Mouse (Mus musculus): ENCODE data around the gene Akr1c18.
"Not testable (repeated sequence)": the region's sequence is repeated elsewhere in the genome, so short reads cannot be mapped to it uniquely, and the experiment has no call there.

Gene Akr1c18

DNA sequence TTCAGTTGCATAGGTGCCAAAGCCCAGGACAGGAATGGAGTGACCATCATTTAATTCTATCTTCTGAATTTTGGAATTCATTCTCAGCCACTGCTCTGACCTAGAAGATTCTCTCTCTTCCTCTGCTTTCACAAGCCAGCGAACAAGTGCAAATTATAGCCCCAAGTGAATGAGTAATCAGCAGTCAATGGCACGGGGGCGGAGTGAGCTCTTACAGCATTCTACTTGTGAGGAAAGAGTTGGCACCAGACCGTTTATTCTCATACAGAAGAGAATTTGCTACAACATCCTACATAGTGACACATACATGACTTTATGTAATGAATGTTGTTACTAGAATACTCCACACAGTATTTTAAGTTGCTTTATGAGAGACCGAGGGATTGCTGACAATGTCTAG is at the start of gene Akr1c18:
Gene Akr1c18 (minus strand): TSS at position 137 of the 400 bp plus-strand sequence.
- peak; percentile 56 for DNase-seq

- no peak for DNase-seq
These were observed 42.1 kb upstream of the Akr1c18 start for GRCm38 (mm10) chr13:4192511-4192910.

DNA sequence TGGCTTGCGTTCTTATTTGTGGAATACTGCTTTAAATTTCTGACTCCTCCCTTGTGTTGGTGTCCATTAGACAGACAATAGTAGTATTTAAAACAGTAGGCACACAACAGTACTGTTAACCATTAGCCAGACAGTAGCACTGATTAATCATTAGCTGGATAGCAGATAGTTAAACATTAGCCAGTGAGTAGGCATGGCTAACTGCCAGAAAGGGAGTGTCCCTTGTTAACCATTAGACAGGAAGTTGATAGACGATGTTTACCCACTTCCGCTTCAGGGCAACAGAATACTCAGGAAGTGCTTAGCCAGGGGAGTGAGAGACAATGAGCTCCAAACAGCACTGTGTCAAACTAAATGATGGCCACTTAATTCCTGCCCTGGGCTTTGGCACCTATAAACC is 40.5 kb upstream of the Akr1c18 start, which contains the start of gene Akr1c13:
Gene Akr1c13 (plus strand): TSS at position 247 of the 400 bp plus-strand sequence.
- DNase-seq: no peak

DNA sequence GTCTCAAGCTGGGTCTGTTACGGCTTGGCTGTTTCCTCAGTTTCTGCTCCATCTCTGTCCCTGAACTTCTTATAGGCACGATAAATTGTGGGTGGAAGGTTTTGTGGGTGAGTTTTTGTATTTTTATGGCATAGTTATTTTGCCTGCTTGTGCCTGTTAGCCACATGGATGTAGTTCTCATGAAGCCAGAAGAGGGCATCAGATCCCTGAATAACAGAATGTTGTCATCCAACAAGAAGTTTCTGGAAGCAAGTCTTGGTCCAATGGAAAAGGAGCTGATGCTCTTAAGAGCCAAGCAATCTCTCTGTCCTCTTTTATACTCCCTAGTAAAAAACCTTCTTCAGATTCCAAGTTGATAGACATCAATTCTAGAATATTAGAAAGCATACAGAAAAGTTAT is 37.7 kb upstream of the Akr1c18 start:
- DNase-seq: no peak

DNA sequence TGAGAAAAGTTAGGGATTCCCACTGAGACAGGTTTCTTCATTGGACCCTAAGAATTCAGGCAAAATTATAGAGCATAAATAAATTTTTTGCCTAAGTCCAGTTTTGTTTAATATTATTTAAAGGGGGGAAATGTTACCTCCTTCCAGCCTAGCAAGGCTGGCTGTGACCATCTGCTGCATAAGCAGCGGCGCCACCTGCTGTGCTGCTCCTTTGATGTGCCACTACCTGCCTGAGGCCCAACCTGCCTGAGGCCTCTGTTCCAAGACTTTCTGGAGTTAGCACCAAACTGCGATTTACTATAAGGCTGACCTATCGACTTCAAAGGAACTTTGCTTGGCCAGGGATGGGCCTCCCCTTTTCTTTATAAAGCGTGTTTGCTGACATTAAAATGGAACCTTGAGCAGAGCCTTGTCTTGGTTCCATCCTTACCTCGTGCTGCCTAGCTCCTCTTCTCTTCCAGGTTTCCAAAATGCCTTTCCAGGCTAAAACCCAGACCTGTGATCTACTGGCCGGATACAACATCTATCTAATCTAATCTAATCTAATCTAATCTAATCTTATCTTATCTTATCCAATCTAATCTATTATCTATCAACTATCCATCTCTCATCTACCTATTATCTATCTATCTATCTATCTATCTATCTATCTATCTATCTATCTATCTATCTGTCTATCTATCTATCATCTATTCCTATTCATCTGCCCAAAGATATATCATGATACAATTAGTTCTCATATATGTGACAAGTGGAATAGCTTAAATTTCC is 36.4 kb upstream of the Akr1c18 start:
- not testable (repeated sequence) for DNase-seq

DNA sequence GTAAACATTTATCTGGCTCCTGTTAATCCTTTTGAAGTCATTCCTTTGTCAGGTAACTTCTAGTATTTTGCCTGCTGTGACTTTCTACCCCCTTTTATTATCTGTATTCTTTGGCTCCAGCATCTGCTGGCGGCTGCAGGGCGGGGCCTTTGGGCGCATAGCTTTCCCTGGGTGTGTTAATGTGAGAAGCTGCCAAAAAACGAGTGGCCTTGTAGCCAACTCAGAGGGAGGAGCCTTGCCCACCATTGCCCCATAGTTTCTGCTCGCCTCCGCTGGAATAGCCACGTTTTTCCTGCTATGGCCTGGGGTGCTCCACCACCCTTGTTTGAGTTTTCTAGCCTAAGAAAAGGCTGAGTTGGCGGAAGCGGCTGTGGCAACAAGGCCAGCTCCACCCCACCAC is 32.7 kb upstream of the Akr1c18 start:
- DNase-seq: no peak

- not testable (repeated sequence) for DNase-seq
These were observed 30.9 kb upstream of the Akr1c18 start for GRCm38 (mm10) chr13:4181321-4181720.

GRCm38 (mm10) chr13:4172978-4173377 is 22.5 kb upstream of the Akr1c18 start:
- no peak for DNase-seq

GRCm38 (mm10) chr13:4168006-4168405 is 17.6 kb upstream of the Akr1c18 start:
- DNase-seq: no peak

DNA sequence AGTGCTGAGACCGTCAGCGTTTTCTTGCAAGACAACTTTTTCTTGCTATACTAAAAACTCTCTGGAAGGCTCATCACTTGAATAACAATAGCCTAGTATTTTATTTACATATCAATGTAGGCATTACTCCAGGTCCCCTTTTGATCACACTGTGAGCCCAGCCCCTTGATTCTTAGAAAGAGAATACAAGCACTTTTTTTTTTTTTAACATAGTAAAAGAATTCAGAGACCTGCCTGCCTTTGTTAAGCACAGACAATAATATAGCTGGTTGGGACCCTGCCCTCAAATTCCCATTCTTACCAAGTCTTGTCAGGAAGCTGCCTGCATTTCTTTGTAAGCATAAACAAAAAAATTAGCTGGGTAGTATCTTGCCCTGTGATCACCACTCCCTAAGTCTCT is 4.8 kb upstream of the Akr1c18 start:
- no peak for DNase-seq

DNA sequence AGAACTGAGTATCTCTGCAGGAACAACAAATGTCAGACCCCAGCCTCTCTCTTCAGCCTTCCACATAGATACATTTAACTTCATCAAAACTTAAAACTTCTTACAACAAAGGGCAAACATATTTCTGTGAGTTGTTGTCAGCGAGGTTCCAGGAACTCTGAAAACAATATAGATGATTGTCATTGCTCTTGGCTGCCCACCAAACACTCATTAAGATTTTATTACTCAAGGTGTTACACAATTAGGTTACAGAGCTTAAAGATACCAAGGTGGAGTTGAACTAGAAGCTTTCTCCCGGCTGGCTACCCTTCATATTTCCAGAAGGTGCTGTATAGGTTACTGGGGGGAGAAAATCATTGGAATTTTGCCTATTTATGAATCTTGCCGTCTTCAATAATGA is 3.1 kb upstream of the Akr1c18 start:
- no peak for DNase-seq

- DNase-seq: no peak
These were observed 2.5 kb upstream of the Akr1c18 start for GRCm38 (mm10) chr13:4152908-4153307.

DNA sequence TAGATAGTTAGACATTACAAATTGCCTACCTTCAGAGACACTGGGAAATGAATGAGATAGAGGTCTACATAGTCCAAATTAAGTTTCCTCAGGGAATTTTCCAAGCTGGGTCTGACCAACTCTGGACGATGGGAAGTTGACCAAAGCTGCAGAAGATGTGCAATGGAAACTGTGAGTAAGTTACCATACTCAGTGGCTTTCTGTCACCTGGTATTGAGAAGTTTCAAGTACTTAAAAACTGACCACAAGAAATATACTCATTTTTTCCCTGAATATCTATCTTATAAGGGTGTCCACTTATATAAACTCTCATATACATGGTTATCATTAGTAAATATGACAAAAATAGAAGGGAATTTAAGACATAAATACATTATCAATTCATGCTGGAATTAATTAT is 6.2 kb downstream of the Akr1c18 start:
- no peak for DNase-seq

DNA sequence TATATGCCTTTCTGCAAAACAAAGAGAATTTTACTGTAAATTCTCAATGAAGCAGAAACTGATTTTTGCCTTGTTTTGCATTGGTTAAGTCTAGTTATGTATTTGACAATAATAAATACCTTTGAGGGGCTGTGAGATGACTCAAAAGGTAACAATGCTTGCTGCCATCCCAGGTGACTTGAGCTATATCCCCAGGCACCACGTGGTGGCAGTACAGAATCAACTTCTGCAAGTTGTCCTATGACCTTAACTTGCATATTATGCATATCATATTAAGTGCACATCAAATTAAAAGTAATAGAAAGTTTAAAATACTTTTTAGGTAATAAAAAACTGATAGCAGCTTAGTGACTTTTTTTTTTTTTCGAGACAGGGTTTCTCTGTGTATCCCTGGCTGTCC is 17.4 kb downstream of the Akr1c18 start:
- no peak for DNase-seq

DNA sequence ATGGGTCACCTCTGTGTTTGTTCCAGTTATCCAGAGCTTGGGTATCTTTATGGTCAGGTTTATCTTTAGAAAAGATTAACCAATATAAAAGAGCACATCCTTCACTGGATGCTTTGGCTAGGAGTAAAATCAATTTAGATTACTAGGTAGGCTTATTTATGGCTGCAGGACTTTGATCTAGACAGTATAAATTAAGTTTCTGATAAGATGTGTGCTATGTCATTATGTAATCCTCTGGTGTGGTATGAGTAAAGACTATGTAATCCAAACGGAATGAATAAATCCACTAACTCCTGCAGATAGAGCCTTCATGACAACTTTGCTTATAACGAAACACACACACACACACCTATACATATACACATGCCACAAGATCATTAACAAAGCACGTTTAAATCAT is 18.7 kb downstream of the Akr1c18 start:
- DNase-seq: no peak

- DNase-seq: no peak
These were observed 19.1 kb downstream of the Akr1c18 start for GRCm38 (mm10) chr13:4131317-4131716.

DNA sequence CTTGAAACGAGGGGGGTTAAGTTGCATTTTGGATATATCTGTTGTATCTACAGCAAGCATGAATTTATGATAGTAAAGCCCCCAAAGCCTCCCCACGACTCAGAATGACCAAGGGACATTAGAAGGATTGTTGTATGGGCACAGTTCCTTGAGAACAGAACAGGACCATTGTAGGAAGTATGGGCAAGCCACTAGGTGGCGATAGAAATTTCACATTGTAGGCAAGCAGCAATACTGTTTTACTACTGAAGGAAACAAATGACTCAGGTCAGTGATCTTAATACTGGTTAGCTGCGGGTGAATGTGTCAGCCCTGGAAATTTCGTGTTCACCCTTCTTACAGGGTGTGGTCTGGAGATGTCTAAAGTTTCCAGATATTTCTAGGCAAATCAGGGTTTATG is 21.4 kb downstream of the Akr1c18 start:
- no peak for DNase-seq

- DNase-seq: not testable (repeated sequence)
These were observed 24.6 kb downstream of the Akr1c18 start for GRCm38 (mm10) chr13:4125846-4126245.

- not testable (repeated sequence) for DNase-seq
These were observed 26.0 kb downstream of the Akr1c18 start for GRCm38 (mm10) chr13:4124471-4124870.

DNA sequence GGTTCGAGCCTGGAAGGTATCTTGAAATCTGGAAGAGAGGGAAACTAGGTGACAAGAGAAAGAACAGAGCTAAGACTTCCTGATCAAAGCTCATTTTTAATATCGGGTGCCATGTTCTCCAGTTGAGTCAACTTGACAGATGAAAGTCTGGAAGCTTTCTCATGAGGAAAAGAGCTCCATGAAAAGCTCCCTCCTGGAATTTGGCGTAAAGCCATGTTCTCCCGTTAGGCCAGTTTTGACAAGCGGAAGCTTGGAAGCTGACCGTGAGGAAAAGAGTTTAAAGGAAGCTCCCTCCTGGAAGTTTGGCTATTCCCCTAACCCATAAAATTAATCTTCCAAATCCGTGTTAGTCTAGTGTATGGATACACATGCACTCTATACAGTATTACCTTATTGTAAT is 27.3 kb downstream of the Akr1c18 start:
- no peak for DNase-seq

- no peak for DNase-seq
These were observed 31.1 kb downstream of the Akr1c18 start for GRCm38 (mm10) chr13:4119181-4119904.

GRCm38 (mm10) chr13:4110281-4111188 is 39.9 kb downstream of the Akr1c18 start:
- peak; percentile 42 for DNase-seq

DNA sequence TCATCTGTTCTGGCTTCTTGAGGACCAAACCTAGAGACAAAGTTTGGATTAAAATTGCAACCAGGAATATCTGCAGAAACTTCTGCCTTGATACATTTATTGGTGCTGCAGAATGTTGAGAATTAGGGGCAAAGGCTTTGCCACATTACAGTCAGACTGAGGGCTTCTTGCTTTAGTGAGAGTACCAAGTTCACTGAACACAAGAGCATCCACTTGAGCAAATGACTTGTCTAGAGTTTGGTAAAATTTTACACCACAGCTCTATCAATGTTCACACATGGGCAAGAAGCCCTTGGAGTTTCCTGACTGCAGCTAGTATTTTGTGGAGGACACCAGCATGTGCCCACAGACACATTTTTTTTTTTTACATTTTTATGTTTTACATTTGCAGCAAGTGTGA is 47.7 kb downstream of the Akr1c18 start:
- DNase-seq: no peak

Data from right cerebral cortex, postnatal 25 days (tissue).